ENCODE assay signal across 9 mouse cellular contexts in the genomic region with DNA sequence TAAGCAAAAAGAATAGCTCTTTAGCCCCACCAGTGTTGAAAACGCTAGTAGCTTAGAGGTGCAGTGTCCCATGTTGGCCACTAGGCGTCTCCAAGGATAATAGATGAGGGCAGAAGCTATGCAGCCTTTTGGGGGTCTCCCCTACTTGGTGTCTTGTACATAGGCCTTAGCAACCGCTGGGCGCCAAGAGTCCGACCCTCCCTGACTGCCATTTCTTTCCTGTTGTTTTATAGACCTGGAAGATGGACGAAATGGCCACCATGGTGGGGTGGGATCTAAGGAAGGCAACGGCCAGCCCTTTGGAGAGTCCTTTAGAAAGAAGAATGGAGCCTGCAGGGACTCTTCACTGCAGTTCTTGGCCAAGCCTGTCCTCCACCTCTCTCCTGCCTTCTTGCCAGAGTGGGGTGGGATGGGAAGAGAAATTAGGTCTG. TPM values are rescaled to one million over a fixed set of nuclear protein-coding genes. Genes with fewer than 3 reads are reported as not detected.
A peak's percentile ranks its signal among the peaks of the same experiment; 100 is the strongest.
DNase-seq lines count a peak whose midpoint lies in the region; ATAC-seq and TF ChIP-seq lines count a peak whose summit lies in the region.
"Had no signal": no experiment of that assay in that cellular context is flagged by ENCODE, and none has a peak within 500 bp of the region (broad histone marks: within the 10 kb centered on the region; RNA-seq: fewer than 3 reads in every experiment).

No protein-coding gene starts in this region.

- H3K4me2 ChIP-seq in kidney, embryonic 14.5 days (replicated peaks; ENCODE audit: low read depth, low read length) = no peak overlapping the region
- no peak overlapping the region for H3K4me2 ChIP-seq in liver, embryonic 14.5 days (ENCODE audit: low read depth)
- no peak overlapping the region for H3K4me2 ChIP-seq in neural tube, embryonic 13.5 days

- H3K27me3 ChIP-seq in kidney, embryonic 14.5 days (ENCODE audit: control insufficient read depth, insufficient read depth, low read length) = no peaks in the 10 kb centered on the region
- H3K27me3 ChIP-seq in liver, embryonic 14.5 days (ENCODE audit: control insufficient read depth, insufficient read depth, low read length) = peaks cover 33% of the 10 kb centered on the region
- peaks cover 13% of the 10 kb centered on the region; the same call in 1 of the 2 replicates for H3K27me3 ChIP-seq in neural tube, embryonic 13.5 days
- H3K27me3 ChIP-seq: heart, embryonic 15.5 days had no signal

- peak overlapping the region; percentile 96 for H3K4me3 ChIP-seq in gastrocnemius, adult 2 months
- H3K4me3 ChIP-seq in kidney, embryonic 14.5 days (ENCODE audit: low read length) = no peak overlapping the region
- H3K4me3 ChIP-seq in liver, embryonic 14.5 days (ENCODE audit: insufficient read depth in 1 of 2, low read depth in 2 of 2, low read length in 2 of 2) = no peak overlapping the region
- H3K4me3 ChIP-seq in neural tube, embryonic 13.5 days = no peak overlapping the region
- H3K4me3 ChIP-seq: heart, embryonic 15.5 days had no signal

- DNase-seq in A20 (ENCODE audit: low read depth, low spot score) (peak; percentile 86), MEL-GATA-1-ER (ENCODE audit: extremely low read depth, low read depth) (peak; percentile 64)
- DNase-seq in cerebellum, postnatal 36 days = peak; percentile 30 to 48
- peak; percentile 57 for DNase-seq in gastrocnemius, adult 2 months
- DNase-seq in liver, embryonic 14.5 days (ENCODE audit: low read depth in 3 of 3, low spot score in 3 of 3) = peak in 1 of 3 experiments; percentile 48
- peak; percentile 66 to 88 for DNase-seq in thymus, postnatal 10 days (ENCODE audit: low spot score in 2 of 2)

- peak; percentile 11; the same call in 1 of the 2 replicates for ATAC-seq in kidney, embryonic 14.5 days (ENCODE audit: low FRiP score, low TSS enrichment)
- peak; percentile 14; the same call in 1 of the 2 replicates for ATAC-seq in liver, embryonic 14.5 days (ENCODE audit: insufficient read depth)
- peak; percentile 21 for ATAC-seq in neural tube, embryonic 13.5 days (ENCODE audit: low read depth)

- no peak for TF ChIP-seq EP300 in liver, embryonic 14.5 days (IDR thresholded peaks at IDR 0.05; ENCODE audit: low read depth)

- no peaks in the 10 kb centered on the region for H3K36me3 ChIP-seq in kidney, embryonic 14.5 days (ENCODE audit: control insufficient read depth, insufficient read depth, low read length)
- no peaks in the 10 kb centered on the region for H3K36me3 ChIP-seq in liver, embryonic 14.5 days (replicated peaks; ENCODE audit: control insufficient read depth, insufficient read depth, low read depth)
- H3K36me3 ChIP-seq in neural tube, embryonic 13.5 days = no peaks in the 10 kb centered on the region
- H3K36me3 ChIP-seq: heart, embryonic 15.5 days had no signal

- H3K9ac ChIP-seq in kidney, embryonic 14.5 days (ENCODE audit: low read depth, low read length) = no peak overlapping the region
- no peak overlapping the region for H3K9ac ChIP-seq in liver, embryonic 14.5 days (replicated peaks)
- no peak overlapping the region for H3K9ac ChIP-seq in neural tube, embryonic 13.5 days
- H3K9ac ChIP-seq: heart, embryonic 15.5 days had no signal

- H3K9me3 ChIP-seq in kidney, embryonic 14.5 days (ENCODE audit: control insufficient read depth, low read length) = no peaks in the 10 kb centered on the region
- no peaks in the 10 kb centered on the region for H3K9me3 ChIP-seq in liver, embryonic 14.5 days (ENCODE audit: control insufficient read depth, low read length)
- H3K9me3 ChIP-seq in neural tube, embryonic 13.5 days = no peaks in the 10 kb centered on the region
- H3K9me3 ChIP-seq: heart, embryonic 15.5 days had no signal

- peaks cover 11% of the 10 kb centered on the region; the same call in 1 of the 2 replicates for H3K4me1 ChIP-seq in kidney, embryonic 14.5 days (ENCODE audit: control insufficient read depth, insufficient read depth, low read length)
- H3K4me1 ChIP-seq in liver, embryonic 14.5 days (replicated peaks; ENCODE audit: control insufficient read depth in 2 of 2, insufficient read depth in 2 of 2, low read length in 1 of 2) = peaks cover 0 to 5% of the 10 kb centered on the region in 2 experiments; a peak in 2 of 4 replicates
- H3K4me1 ChIP-seq in neural tube, embryonic 13.5 days (replicated peaks) = peaks cover 45% of the 10 kb centered on the region

- peak overlapping the region; percentile 95 for H3K27ac ChIP-seq in gastrocnemius, adult 2 months
- H3K27ac ChIP-seq in kidney, embryonic 14.5 days (ENCODE audit: low read depth, low read length) = peak overlapping the region; percentile 95; the same call in 1 of the 2 replicates
- no peak overlapping the region for H3K27ac ChIP-seq in liver, embryonic 14.5 days
- H3K27ac ChIP-seq in neural tube, embryonic 13.5 days (replicated peaks) = no peak overlapping the region

- intact Hi-C loops in gastrocnemius, adult 2 months (cut with DNase I) = loop anchor here (1.0 to 5.0 kb wide), 6 partner anchors 60 to 397 kb away; partner anchors contain the start of gene Vps13d

- WGBS in kidney, embryonic 14.5 days = 7% methylated on average over 7 of the region's 7 CpGs
- WGBS in liver, embryonic 14.5 days (ENCODE audit: insufficient replicate concordance) = 10% methylated on average over 7 of the region's 7 CpGs
- WGBS in neural tube, embryonic 13.5 days = 5% methylated on average over 7 of the region's 7 CpGs

- TF ChIP-seq CTCF in gastrocnemius, adult 2 months (IDR thresholded peaks at IDR 0.05) = no peak; the same call in 1 of the 2 replicates
- peak; percentile 93 for TF ChIP-seq CTCF in liver, embryonic 14.5 days (IDR thresholded peaks at IDR 0.05; ENCODE audit: low read depth)

RNA-seq across cellular contexts. Expression of gene Dhrs3, which starts 1.9 kb away (rescaled TPM):
- 10 to 100 TPM; 59.5 to 63.7 TPM for total RNA-seq in gastrocnemius, adult 2 months (2021)
- 153 and 226 TPM in 2 replicates for polyA plus RNA-seq in kidney, embryonic 14.5 days (2014; fragmentation: Nextera tagmentation; extraction: Ambion mirVana)
- 12.5 and 15.8 TPM in 2 replicates for polyA plus RNA-seq in liver, embryonic 14.5 days (2012; rRNA removed)
- polyA plus RNA-seq in liver, embryonic 14.5 days (2014; fragmentation: Nextera tagmentation; extraction: Ambion mirVana) = 21.3 and 23.9 TPM in 2 replicates
- polyA plus RNA-seq in neural tube, embryonic 13.5 days (2015; fragmentation: Nextera tagmentation; extraction: Ambion mirVana) = 45.8 and 52.2 TPM in 2 replicates

Comparison
In these comparisons a context has a peak if more than half of its experiments do, and no peak if none do; other contexts are left out.
1. H3K27ac ChIP-seq: peak in gastrocnemius, adult 2 months (single experiment) and kidney, embryonic 14.5 days (single experiment); none in liver, embryonic 14.5 days (single experiment) and neural tube, embryonic 13.5 days (single experiment).
2. Peak in every context shown above with its lines, with median percentiles within 50 percentile points of each other: ATAC-seq.